Mouse (Mus musculus) CD4-positive, CD25-positive, alpha-beta regulatory T cell, adult 4 months (primary cell): ENCODE results near the gene Wdr24. TPM values are rescaled to one million over a fixed set of nuclear protein-coding genes. Genes with fewer than 3 reads are reported as not detected.

Experiments used
- ATAC-seq: one replicate; pipeline ENCODE4 v1.8.0; 2017
- polyA plus RNA-seq, 2 experiments: library from polyadenylated mRNA; unstranded; fragments of 100-300 nt; shearing (Covaris generic); gene quantifications; one replicate each; pipeline ENCODE4 v1.2.1; 2017

The Wdr24 gene
- polyA plus RNA-seq, 2 experiments from 2014 or later: 19.4 to 53.9 TPM

DNA sequence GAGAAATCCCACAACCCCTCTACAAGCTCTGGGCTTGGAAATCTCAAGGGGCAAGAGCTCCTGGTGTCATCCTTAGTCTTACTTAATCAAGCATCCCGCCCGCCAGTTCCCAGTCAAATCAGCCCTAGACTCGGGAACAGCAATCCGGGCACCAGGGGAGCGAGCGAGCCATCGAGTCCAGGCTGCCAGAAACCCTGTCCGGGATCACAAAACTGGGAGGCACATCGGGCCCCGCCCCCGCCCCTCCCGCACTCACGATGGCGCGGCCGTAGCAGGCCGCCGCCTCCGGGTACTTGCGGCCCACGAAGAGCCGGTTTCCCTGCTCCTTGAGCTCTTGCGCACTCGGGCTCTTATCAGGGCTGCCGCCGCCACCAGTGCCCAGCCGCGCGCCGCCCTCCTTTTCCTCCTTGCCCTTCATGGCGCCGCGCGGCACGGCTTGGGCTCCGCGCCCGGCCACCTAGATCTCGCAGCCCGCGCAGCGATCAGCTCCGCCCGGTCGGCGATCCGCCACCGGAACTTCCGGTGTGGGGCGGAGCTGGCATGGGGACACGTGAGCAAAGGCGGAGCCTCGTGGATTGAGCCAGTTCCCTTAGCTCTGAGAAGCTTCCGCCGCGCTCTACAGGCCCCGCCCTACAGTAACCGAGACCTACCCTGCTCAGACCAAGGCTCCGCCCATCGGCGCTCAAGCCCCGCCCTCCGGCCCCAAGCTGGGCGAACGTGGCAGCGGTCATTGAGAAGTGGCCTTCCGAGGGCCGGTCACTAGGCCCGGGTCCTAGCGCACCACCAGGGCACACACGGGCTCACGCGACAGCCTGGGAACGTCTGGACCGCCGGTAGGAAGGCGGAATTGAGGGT, 9.2 kb downstream of the Wdr24 start:
- peak; percentile 93 for ATAC-seq

DNA sequence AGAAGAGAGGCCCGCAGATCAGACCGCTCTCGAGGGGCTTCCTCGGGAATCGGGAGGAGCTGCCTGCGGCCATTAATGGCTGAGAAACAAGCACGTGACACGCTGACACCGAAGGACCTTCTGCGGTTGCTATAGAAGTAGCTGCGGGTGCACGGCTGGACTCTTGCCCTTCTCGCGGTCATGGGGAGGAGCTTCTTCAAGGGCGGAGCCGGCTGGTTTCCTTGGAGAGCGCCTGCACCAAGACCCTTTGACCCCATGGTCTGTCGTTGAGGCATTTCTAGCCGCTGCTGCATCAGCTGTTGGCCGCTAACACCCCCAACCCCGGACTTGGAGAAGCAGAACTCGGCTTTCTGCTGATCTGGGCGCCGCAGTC, 9.8 kb downstream of the Wdr24 start, which contains the start of gene Stub1:
Stub1 (minus strand) TSS at position 114 of the 373 bp plus-strand sequence.
- peak; percentile 21 for ATAC-seq

DNA sequence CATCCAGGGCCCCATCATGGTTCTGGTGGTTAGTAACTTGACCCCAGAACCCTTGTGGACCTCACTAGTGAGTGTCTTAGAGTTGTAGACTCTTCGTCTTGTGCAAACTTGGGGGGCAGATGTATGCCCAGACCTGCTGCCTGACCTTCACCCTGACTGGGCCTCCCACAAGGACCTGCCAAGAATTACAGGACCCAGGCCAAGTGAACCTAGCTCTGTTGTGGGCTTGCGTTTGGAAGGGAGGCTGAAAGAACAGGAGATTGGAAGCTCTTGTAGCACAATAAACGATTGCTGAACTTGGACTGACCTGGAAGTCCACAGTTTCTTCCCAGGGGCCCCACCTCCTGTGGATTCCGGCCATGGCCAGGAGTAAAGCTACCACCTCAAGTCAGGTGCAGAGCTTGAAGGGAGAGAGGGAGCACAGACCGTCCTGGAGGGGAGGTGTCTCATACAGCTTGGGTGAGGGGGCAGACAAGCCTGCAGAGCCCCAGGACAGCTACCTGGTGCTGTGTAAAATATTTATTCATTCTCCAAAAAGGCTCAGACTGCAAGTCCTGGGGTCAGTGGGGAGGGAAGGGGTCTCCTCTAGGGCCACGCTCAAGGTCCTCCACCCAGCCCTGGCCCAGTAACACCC, 10.7 kb downstream of the Wdr24 start:
- ATAC-seq: no peak

DNA sequence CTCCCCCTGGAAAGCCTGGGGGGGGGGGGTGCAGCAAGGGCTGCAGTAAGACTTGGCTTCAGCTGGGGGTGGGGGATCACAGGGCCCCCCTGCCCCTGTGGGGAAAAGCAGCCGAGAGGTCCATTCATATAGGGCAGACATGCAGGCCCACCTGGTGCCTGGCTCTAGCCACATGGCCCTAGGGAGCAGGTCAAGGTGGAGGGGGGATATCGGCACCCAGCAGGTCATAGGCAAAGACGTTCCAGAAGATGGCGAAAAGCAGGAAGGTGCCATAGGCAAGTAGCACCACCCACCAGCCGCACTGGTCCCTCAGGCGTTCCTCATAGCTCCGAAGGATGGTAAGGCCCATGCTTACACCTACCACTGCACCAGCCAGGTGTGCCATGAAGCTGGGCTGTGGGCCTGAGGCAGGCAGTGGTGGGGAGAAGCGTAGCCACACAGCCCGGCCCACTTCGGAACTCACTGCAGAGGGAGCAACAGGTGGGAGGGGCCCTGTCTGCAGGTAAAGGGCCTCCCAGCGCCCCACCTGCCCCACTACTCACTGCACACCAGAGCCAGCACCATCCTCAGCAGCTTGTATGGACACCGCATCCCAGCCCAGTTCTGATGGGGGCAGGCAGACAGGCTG, 11.3 kb downstream of the Wdr24 start:
- no peak for ATAC-seq

DNA sequence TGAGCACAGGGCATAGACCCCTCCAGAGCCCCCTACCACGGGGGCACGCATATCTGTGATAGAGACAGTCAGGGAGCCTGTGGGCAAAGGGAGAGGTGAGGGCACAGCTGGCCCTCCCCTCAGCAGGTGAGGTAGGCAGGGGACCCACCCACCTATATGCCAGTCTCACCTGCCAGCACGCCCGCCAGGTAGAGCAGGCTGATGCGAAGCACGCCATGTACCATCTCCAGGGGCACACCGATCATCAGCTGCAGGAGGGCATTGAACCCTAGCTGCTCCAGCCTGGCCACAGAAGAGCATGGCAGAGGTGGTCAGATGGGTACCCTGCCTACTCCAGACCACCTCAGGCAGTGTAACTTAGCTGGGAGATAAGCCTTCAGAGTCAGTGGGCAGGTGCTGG, 11.9 kb downstream of the Wdr24 start:
- ATAC-seq: no peak

DNA sequence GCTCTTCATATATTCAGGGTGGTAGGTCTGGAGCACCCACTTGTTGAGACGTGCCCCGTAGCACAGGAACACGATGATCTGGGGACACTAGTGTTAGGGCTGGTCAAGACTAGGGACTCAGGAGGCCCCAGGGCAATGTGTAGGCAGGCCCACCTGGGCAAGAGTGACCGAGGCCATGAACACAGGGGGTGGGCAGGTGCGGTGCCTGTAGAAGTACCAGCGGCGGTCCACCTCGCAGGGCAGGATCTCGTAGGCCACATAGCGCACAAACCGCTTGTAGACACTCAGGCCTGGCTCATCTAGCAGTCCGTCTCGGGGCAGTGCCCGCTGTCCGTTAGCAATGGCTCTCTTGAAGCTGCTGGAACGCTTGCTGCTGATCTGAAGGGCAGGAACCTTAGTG, 12.4 kb downstream of the Wdr24 start:
- ATAC-seq: no peak

DNA sequence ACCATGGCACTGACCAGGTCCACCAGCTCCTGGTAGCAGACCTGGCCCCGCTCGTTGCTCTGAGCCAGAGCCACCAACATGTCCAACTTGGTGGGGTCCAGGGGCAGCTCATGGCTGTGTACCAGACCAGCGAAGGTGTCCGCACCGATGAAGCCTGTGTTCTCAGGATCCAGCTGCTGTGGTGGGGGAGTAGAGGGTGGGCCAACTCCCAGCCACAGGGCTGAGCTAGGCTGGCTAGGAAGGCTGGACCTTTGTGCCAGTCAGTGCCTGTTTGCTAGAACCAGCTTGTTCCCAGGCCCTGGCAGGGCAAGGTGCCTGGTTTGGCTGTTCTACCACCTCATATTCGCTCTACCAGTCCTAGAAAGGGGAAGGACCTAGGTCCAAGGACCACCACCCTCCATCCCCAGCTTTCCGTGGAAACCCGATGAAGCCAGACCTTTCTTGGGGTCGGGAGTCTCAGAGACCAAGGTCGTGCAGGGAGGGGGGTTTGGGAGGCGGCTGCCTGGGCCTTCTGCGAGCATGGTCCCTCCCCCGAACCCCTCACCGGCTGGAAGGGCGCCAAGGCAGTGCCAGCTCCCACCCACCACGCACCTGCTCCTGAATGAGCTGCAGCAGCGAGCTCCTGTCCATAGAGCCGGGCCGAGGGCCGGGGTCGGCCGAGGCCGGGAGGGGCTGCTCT, 13.1 kb downstream of the Wdr24 start:
- ATAC-seq: no peak

DNA sequence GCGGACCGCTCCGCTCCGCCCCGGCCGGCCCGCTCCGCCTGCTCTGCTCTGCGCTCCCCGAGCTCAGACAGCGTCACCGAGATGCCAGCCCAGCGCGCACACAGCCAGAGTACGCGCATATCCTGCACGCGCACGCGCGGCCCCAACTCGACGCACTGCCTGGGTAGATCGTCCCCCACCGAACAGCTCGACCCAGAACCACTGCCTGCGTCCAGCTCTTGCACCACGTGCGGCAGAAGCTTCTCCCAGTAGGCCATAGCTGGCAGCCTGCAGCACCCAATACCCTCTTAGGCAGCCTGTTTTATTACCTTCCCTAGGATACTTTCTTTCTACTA, 13.6 kb downstream of the Wdr24 start, which contains the start of gene Rhbdl1:
Rhbdl1 (minus strand) TSS at position 220 of the 335 bp plus-strand sequence.
- no peak for ATAC-seq

DNA sequence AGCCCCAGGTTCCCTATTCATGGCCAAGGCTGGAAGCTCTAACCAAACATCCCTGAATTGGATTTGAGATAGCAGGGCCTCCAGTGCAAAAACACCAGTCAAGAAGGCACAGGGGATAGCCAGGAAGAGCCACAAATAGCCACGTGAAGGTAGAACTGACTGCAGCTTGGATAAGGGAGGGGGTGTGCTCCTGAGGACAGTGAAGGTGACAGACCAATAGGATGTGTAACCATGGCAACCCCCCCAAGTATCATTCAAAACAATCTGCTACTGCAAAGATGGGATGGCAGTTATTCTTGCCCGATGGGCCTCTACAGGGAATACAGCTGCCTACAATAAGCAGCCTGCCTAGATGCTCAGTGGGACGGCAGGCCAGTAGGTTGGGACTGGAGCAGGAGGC, 14.1 kb downstream of the Wdr24 start:
- no peak for ATAC-seq

DNA sequence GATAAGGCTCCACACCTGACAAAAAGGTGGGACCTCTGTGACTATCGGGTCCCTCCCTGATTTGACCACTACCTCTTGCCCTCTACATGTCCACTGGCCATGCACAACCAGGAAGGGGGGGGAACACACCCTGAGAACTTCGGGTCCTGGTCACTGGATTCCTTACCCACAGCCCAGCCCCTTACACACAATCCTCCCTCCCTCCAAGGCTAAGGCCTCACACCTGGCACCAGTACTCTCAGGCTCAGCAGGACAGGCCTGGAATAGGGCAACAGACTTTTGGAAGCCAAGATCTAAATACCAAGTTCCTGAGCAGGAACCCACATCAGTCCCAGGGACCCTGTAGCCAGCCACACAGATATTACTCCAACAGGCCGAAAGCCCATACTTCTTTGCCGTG, 15.5 kb downstream of the Wdr24 start:
- ATAC-seq: no peak

DNA sequence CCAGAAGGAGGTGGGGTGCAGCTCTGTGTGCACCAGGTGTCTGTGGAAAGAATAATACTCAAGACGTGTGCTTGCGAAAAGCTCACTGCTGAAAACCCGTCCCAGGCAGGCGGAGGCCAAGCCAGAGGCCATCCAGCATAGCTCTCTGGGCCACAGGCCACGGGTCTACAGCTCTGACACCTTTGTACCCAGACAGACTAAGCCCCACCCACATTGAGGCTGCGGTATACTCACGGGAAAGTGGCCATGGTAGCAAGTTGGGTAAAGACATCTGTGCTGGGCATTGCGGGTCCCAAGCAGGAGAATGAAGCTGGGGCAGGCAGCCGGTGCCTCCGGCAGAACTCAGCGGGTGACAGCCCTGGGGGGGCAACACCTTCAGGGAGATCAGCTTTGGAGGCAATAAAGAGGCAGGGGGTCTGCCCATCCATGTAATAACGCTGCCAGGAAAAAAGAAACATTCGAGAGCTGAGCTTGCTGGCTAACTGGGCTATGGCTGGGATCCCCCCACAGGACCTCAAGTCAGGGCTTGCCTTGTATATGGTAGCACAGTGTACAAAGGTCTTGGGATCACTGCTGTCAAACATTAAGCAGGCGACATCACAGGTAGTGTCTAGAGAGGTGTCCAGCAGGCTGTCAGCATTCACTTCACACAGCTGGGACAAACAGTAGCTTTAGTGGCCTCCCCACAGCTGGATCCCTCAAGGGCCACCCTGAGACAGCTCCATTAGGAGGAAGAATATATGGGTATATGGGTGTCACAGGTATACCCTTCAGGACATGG, 16.2 kb downstream of the Wdr24 start:
- ATAC-seq: no peak

DNA sequence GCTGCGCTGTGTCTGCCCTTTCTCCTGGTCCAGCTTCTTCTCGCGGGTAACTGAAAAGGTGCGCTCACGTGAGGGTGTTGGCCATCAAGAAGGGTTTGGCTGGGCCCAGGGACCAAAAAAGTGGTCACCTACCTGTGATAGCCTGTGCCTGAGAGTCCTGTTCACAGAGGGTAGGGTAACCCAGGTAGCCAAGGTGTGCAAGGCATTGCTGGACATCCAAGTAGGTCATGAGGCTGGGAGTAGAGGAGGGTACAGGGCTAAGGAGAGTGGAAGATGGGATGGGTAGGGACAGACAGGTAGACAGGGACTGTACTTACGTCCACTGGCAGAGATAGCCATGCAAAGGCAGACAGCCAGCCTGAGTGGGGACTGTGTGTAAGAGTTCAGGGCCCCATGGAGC, 17.1 kb downstream of the Wdr24 start:
- ATAC-seq: no peak

DNA sequence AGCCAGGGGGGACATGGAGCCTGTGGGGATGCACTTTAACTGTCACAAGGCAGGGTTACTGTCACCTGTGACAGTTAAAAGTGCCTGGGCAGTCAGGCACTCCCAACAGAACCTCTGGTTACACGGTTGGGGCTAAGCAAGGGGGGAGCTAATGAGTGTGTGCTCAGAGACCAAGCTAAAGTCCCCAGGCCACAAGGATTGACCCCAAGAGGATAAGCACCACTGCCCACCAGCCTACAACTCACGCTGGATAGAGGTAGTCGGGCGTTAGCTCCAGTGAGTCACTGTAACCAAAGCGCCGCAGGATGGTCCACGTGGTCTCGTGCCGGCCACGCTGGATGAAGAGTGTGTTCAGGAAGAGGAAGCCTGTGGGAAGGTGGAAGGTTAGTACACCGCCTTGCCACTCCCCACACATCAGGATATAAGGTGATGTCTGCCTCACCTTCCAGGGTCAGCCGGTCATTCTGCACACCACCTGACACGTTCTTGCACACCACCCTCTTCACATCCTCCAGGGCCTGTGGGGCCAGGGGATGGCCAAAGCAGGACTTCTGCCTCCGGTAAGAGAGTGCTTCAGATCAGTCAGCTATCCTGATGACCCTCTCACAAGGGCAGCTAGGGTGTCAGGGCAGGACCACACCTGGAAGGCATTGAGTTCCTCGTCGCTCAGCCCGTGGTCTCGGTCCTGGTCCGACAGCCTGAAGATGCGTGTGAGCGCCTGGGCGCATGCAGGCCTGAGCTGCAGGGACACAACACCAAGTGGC, 17.9 kb downstream of the Wdr24 start, which contains the start of gene Gm20683:
Gm20683 (minus strand) TSS at position 647 of the 764 bp plus-strand sequence.
- no peak for ATAC-seq

DNA sequence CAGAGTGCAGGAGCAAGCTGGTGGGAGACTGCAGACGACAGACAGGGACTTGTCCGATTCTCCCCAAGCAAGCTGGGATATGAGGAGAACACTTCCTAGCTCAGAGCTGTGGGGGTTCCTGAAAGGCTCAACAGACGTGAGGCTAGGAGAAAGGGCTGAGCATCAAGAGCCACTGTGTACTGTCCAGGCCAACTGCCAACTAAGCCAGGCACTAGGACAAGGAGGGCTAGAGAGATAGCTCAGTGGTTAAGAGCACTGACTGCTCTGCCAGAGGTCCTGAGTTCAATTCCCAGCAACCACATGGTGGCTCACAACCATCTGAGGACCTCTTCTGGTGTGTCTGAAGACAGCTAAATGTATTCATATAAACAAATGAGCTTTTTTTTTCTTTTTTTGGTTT, 19.1 kb downstream of the Wdr24 start:
- no peak for ATAC-seq

DNA sequence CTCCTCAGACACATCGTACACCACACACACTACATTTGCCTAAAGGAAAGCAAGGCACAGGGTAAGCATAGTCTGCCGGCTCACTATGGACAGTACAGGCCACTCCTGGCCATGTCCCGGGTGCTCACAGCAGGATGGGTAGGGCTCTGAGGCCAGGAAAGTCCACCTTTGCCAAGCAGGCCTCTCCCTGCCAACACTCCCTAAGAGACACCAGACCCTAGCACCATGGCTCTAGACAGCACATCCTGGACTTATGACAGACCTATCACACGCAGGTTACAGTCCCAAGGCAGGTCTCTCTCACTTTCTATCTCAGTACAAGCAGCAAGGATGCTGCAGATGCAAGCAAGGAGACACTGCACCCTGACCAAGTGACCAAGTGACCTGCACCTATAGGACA, 19.7 kb downstream of the Wdr24 start:
- no peak for ATAC-seq

DNA sequence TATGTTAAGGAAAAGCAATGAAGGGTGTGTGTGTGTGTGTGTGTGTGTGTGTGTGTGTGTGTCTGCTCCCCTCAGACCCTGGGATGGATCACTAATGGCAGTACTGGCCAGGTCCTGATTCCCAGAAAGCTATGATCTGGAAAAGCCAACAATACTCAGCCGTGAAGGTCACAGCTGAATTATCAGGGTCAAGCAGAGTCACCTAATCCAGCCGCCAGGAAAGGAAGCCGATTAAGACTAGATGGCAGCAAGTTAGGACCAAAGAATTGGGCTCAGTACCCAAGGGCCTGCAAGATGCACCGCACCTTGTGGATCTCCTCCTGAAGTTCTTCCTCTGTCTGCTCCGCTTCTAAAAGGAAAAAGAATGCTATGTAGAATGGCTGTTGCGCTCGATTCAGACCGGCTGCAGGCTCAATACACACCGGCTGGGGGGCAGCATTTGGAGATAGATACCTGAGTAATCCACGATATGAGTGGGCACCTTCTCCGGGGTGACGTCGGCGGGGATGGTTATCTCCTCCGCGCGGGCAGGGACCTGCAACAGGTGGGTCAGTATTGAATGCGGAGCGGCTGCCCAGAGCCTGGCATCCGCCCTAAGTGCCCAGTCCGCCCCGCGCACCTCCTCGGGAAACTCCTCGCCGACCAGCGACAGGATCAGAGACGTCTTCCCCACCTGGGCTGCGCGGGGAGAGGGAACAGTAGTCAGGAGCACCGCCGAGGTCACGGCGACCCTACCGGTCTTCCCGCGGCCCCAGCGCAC, 20.4 kb downstream of the Wdr24 start:
- no peak for ATAC-seq

DNA sequence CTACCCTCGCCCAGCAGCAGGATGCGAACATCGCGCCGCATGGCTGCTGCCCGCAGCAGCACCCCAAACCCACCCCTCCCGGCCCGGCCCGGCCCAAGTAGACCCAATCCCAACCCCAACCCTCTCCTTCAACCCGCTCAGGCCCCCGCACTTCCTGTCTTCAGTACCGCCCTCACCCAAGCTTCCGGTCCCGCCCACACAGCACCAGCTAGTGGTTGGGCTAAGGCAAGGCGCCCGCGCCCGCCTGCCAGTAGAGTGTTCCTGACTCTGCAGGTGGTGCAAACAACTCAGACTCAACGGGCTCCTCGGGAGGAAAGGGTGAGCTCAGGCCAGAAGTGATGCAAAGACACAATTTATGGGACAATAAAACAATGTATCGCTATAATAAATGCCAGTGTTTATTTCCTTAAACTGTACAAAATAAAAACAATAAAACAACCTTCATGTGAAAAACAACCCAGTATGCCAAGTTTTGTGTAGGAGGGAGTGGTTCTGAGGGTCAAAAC, 21.0 kb downstream of the Wdr24 start, which contains the start of gene Rhot2:
Rhot2 (minus strand) TSS at position 456 of the 506 bp plus-strand sequence.
- ATAC-seq: peak; percentile 99

DNA sequence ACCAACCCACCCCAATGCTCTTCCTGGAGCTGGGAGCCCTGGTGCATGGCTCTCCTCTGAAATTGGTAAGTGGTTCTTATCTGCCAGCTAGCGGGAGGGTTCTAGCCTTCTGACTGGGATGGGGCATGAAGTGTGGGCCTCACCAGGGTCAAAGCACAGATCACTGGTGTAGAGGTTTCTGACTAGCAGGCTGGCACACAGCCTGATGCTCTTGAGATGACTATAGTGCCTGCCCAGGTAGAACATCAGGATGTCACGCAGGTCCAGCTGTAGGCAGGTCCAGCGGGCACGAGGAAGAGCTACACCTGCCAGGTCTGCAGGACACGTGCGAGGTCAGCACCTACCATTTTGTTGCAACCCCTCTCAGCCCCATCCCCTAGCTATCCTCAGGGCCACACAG, 36.8 kb downstream of the Wdr24 start:
- ATAC-seq: no peak

DNA sequence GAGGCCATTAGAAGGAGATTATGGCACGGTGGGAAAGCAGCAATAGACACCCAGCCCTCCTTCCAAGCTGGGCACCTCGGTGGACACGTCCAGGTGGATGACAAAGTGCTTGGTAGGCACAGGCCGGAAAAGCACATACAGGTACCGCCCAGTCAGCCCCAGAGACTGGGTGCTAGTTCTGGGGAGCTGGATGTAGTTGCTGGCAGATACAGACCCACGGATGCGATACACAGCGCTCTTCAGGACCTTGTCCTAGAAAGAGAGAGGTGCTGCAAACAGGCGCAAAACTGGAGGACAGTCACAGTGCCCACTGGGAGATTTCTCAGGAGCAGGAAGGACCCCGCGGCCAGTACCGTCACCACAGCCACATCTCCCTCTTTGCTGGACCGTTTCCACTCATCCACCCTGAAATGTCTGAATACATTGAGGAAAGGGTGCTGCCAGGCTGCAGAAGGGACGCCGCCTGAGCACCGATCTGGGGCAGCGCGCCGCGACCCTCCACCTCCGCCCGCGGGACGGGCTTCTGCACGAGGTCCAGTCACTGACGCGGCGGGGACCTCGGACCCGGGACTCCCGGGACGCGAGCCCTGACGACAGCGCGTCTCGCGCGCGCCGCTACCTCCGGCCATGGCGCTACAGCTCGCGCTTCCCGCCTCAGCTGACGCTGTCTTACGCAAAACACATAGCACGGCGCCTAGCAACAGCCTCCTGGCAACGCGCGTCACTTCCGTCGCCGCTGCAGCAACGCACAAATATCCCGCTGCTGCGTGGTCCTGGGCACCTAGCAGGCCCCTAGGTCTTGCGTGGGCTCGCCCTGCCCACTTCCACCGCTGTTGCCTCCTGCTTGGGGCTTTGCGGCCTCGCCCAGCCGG, 37.6 kb downstream of the Wdr24 start, which contains the start of gene Wdr90:
Wdr90 (minus strand) TSS at position 670 of the 872 bp plus-strand sequence.
- ATAC-seq: peak; percentile 99
